Mouse (Mus musculus) induced T-regulatory cell, adult 2 months (primary cell): ENCODE measurements at regions not wholly inside any gene's neighbourhood (a gene's known extent, or its start where the extent isn't known, plus 50 kb on each side); places are given as distances from the start of the nearest gene placed in this dataset.

Experiments used
- DNase-seq: peaks from one replicate; pipeline ENCODE4 v3.0.0-alpha.2; 2012; ENCODE audit warnings: low read depth

DNA sequence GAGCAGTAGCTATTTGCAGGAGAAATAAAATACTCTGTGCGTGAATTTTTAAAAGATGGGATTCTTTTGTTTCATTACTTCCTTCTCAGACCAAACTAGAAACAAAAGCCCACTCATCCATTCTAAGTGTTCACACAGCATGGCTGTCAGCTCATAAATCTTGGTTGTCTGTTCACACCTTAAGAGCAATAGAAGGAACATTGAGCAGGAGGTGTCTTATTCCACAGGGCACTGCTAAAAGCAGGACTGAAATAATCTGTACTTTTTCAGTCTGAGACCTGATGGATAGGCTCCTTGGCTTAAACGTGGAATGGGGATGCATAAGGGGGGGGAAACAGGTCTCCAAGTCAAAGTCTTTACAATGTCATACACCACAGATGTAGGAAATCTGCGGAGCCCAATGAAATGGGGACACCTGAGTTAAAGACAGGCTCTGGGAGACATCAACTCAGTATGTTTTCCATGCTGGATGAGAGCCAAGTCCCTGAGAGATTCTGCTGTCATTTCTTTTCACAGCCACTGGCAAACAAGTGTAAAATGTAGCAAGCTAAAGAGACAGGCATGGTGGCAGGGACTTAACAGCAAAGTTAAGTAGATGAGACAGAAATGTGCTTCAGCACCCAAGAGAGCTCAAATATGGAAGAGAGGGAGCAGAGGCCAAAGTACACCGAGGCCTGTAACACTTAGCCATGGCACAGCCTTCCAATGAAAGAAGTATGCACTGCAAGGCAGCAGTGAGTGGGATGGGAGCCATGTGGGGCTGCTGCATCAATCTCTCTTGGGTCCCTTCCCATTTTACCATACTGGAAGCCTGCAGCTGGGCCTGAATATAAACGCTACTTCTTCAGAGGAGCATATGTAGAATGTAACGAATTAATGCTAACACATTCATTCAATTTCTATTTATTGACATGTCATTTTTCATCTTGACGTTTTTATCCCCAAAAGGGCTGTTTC is 2492.0 kb upstream of the Gm7489 start:
- no peak for DNase-seq

GRCm38 (mm10) chr15:51395961-51396360 is 2488.7 kb upstream of the Gm7489 start:
- DNase-seq, result no peak

GRCm38 (mm10) chr15:51403581-51403980 is 2481.1 kb upstream of the Gm7489 start:
- no peak for DNase-seq

GRCm38 (mm10) chr15:51409791-51410308 is 2474.9 kb upstream of the Gm7489 start:
- DNase-seq, result no peak

- DNase-seq, result no peak
Measured at GRCm38 (mm10) chr15:51411966-51412365, 2472.7 kb upstream of the Gm7489 start.

DNA sequence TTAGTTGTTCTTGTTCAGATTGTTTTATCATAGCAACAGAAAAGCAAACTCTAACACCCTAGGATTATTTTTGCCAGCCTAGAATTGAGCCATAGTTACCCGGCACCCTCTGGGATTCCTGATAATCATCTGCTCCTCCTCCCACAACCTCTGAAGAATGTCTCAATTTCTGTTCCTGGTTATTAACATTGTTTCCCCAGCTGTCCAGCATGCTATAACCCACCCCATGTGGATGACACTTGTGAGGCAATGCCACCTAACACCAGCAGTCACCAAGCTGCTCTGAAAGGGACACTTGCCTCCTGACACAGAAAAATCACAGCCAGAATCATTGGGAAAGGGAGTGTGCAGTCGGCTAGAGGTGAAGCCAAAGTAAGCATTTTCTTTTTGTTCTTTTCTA is 2442.1 kb upstream of the Gm7489 start:
- no peak for DNase-seq

- DNase-seq, result no peak
Measured at GRCm38 (mm10) chr15:51469895-51470294, 2414.8 kb upstream of the Gm7489 start.

DNA sequence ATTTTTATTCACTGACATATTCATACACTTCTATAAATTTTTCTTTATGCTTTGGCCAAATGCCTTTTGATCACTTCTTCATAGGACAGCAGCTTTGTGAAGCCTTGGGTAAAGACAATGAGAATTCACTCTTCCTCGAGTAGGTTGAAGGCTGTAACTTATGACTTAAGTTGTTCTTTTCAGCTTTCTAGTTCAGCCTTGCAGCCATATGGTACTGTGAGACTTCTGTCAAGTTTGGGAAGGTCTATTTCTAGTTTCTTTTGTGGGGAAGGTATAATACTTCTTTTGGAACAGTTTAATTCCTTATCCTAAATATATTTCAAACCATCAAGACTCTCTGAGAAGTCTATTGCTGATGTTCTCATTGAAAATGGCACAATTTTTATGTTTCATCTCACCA is 2413.6 kb upstream of the Gm7489 start:
- no peak for DNase-seq

DNA sequence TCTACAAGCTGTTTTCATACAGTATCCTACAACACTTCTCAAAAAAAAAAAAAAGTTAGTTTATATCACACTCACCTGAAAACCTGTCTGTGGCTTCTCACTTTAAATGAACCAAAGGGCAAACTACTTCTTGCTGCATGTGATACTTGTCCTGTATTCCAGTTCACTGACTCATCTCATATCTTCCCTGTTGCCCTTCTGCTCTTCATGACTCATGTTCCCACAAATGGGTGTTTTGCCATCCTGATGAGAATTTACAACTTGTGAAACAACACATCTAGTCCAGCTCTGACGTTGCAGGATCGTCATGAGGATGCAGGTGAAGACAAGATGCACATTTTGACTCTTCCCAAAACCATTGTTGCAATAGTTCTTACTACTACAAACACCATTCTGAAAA is 2412.7 kb upstream of the Gm7489 start:
- DNase-seq, result no peak

- no peak for DNase-seq
Measured at GRCm38 (mm10) chr15:51481856-51482255, 2402.8 kb upstream of the Gm7489 start.

GRCm38 (mm10) chr15:51484207-51484606 is 2400.5 kb upstream of the Gm7489 start:
- no peak for DNase-seq

- no peak for DNase-seq
Measured at GRCm38 (mm10) chr15:51485554-51485953, 2399.2 kb upstream of the Gm7489 start.

DNA sequence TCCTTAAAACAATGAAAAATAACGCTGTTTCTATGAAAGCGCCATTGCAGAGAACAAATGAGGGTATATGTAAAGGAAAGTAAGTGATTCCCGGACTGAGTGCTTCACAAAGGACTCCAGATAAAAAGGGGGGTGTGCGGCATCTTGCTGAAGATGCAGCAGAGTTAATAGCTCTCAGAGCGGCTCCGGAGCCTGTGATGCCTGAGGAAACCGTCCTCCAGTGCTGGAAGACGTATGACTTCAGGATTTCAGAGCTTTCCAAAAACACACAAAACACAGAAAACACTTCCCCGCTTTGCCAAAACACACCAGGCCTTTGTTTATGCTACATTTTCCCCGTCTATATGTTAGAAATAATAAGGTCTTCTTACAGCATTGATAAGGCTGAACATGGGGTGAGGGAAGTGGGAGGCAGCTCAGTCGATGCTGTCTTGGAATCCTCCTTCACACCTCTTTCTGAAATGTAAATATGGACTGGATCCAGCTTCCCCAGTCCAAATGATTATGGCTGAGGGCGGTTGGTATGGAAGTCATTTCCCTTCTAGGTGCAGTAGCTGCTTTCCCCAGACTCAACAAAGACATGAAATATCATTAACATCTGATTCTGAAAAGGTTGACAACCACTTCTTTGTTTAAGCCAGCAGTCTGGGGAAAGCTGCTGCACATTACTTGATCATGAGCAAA is 2382.5 kb upstream of the Gm7489 start:
- no peak for DNase-seq

GRCm38 (mm10) chr15:51502742-51503270 is 2381.9 kb upstream of the Gm7489 start:
- no peak for DNase-seq

GRCm38 (mm10) chr15:51503341-51503740 is 2381.4 kb upstream of the Gm7489 start:
- DNase-seq, result no peak

- DNase-seq, result no peak
Measured at GRCm38 (mm10) chr15:51504016-51504760, 2380.5 kb upstream of the Gm7489 start.

DNA sequence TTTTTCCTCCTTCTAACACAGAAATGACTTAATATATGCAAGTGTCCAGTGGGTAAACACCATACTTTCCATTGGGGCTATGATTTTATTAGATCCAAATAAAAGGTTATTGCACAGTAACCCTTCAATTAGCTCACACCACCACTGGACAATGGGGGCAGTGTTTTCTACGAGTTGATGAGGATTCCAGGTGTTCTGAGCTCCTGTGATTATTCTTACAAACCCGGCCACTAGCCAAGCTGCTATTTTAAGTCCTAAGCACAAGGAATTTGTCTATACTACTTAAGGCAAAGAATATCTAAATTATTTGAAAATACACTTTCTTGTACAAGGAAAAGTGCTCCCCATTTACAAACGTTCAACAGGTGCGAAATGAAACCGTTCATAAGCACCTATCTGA is 2379.9 kb upstream of the Gm7489 start:
- DNase-seq, result no peak

DNA sequence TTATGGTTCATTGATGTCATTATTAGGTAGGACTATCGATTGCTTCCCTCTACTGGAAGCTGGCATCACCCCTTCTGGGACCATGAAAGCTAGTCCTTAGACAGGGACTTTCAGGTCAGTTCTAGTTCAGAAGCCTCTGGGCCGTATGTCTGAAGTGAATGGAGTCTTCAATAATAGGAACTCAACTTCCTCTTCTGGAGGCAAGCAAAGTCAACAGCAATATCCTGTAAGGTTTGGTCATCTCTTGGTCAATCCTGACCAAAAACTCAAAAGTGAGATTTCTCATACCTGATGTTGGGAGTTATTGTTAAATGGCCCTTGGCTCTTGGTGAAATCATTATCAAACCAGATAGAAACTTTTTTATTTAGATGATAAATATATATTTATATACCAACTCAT is 2377.6 kb upstream of the Gm7489 start:
- no peak for DNase-seq

DNA sequence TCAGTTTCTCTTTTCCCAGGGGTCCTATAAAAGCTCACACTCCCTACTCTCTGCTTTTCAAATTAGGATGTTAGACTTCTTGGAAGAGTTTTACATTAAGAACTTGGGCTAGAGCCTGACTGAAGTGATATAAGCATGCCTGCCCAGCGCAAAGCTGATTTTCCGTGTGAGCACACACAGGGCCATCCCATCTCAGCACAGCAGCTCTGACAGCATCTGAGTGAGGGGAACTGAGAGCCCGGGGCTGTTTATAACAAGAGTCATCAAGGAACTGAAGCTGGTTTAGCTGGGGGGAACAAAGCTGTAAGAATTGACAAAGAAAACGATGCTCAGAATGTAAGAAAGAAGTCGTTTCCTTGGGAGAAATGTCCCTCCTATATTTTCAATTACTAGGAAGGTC is 2373.4 kb upstream of the Gm7489 start:
- no peak for DNase-seq

GRCm38 (mm10) chr15:51536317-51536716 is 2348.4 kb upstream of the Gm7489 start:
- no peak for DNase-seq

- no peak for DNase-seq
Measured at GRCm38 (mm10) chr15:51551216-51551775, 2333.4 kb upstream of the Gm7489 start.

GRCm38 (mm10) chr15:51558215-51558614 is 2326.5 kb upstream of the Gm7489 start:
- DNase-seq, result no peak
